Mouse (Mus musculus): ENCODE data around the gene Slc22a12. TPM values are rescaled to one million over a fixed set of nuclear protein-coding genes. Genes with fewer than 3 reads are reported as not detected.

Gene Slc22a12
- polyA plus RNA-seq, 1 experiment, result not detected

GRCm38 (mm10) chr19:6491538-6491937 is 51.3 kb downstream of the Slc22a12 start:
- TF ChIP-seq FOSL1 (IDR thresholded peaks at IDR 0.05; ENCODE audit: insufficient read depth, low read length, poor library complexity, severe bottlenecking), result no peak
- TF ChIP-seq MYOG (IDR thresholded peaks at IDR 0.05; ENCODE audit: control insufficient read depth, extremely low read depth, insufficient read length), result no peak
- no peak for TF ChIP-seq USF1 (IDR thresholded peaks at IDR 0.05; ENCODE audit: low read depth)
- TF ChIP-seq MAX (IDR thresholded peaks at IDR 0.05), result no peak
- TF ChIP-seq MYOD1 (IDR thresholded peaks at IDR 0.05; ENCODE audit: control insufficient read depth, insufficient read length, low read depth), result no peak
- no peak for TF ChIP-seq CEBPB (IDR thresholded peaks at IDR 0.05; ENCODE audit: low read depth)
- peaks cover 72% of the 10 kb centered on the region for H3K27me3 ChIP-seq (ENCODE audit: control insufficient read depth, insufficient read depth, insufficient read length)

DNA sequence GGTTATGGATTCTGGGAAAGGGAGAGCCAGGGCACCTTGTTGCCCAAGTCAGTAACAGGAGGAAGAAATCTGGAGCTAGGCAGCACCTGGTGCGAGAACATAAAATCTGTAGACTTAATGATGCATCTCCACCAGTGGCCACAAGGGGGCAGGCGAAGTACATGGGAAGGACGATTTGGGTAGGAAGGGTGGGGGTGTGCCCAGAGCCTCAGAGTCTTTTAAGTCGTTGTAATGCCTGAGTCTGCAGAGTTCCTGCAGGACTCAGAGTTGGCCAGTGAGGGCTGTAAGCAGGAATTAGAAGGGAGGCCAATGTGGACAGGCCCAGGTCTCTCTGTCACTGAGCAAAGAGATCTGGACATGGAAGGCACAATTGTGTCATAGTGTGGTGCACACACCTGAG is 53.8 kb downstream of the Slc22a12 start:
- Histone ChIP-seq H3ac (ENCODE audit: control insufficient read depth, insufficient read length, low read depth) (no peak overlapping the region), H3K27me3 (ENCODE audit: control insufficient read depth, insufficient read depth, insufficient read length) (peaks cover 71% of the 10 kb centered on the region), H3K4me3 (ENCODE audit: insufficient read depth, poor library complexity, severe bottlenecking) (no peak overlapping the region), H3K79me3 (ENCODE audit: low read depth) (no peaks in the 10 kb centered on the region), H3K36me3 (ENCODE audit: control insufficient read depth, insufficient read depth) (no peaks in the 10 kb centered on the region), H3K79me2 (ENCODE audit: control insufficient read depth, insufficient read depth) (no peaks in the 10 kb centered on the region)
- TF ChIP-seq CTCF (IDR thresholded peaks at IDR 0.05; ENCODE audit: control insufficient read depth, insufficient read depth, insufficient read length) (peak; percentile 71), FOSL1 (IDR thresholded peaks at IDR 0.05; ENCODE audit: insufficient read depth, low read length, poor library complexity, severe bottlenecking) (no peak), MAX (IDR thresholded peaks at IDR 0.05) (no peak), MYOD1 (IDR thresholded peaks at IDR 0.05; ENCODE audit: control insufficient read depth, insufficient read length, low read depth) (no peak), CEBPB (IDR thresholded peaks at IDR 0.05; ENCODE audit: low read depth) (no peak), USF1 (IDR thresholded peaks at IDR 0.05; ENCODE audit: low read depth) (no peak), MYOG (IDR thresholded peaks at IDR 0.05; ENCODE audit: control insufficient read depth, extremely low read depth, insufficient read length) (no peak)

More at GRCm38 (mm10) chr19:6491538-6491937, 51.3 kb downstream of the Slc22a12 start:
- no peaks in the 10 kb centered on the region for H3K79me2 ChIP-seq (ENCODE audit: control insufficient read depth, insufficient read depth)
- H3K36me3 ChIP-seq (ENCODE audit: control insufficient read depth, insufficient read depth), result no peaks in the 10 kb centered on the region
- no peaks in the 10 kb centered on the region for H3K79me3 ChIP-seq (ENCODE audit: low read depth)
- H3K4me3 ChIP-seq (ENCODE audit: insufficient read depth, poor library complexity, severe bottlenecking), result no peak overlapping the region
- H3ac ChIP-seq (ENCODE audit: control insufficient read depth, insufficient read length, low read depth), result no peak overlapping the region

Small RNA genes lying within 50 kb of the gene (microRNA-seq; reads per million reads assigned to microRNA genes)
- gene Gm26460 (ENCODE audit: borderline microRNAs expressed), result not detected

Other genes with a start within 250 kb of the Slc22a12 start
- gene Cdc42bpg, start 236.6 kb downstream of the Slc22a12 start, polyA plus RNA-seq (2012; fragmentation: generic; extraction: Trizol), result 7.2 TPM
- 51.0 TPM for gene Men1, start 208.1 kb downstream of the Slc22a12 start, polyA plus RNA-seq (2012; fragmentation: generic; extraction: Trizol)
- 10.2 TPM for gene Map4k2, start 201.9 kb downstream of the Slc22a12 start, polyA plus RNA-seq (2012; fragmentation: generic; extraction: Trizol)
- 138 TPM for gene Sf1, start 179.3 kb downstream of the Slc22a12 start, polyA plus RNA-seq (2012; fragmentation: generic; extraction: Trizol)
- 1.2 TPM for gene Pygm, start 158.6 kb downstream of the Slc22a12 start, polyA plus RNA-seq (2012; fragmentation: generic; extraction: Trizol)
- gene Rasgrp2, start 143.7 kb downstream of the Slc22a12 start, polyA plus RNA-seq (2012; fragmentation: generic; extraction: Trizol), result 0.71 TPM
- 0.09 TPM for gene Nrxn2, start 124.3 kb downstream of the Slc22a12 start, polyA plus RNA-seq (2012; fragmentation: generic; extraction: Trizol)

Data from C2C12 (cell line).